Mouse (Mus musculus) liver, embryonic 15.5 days (tissue): ENCODE measurements around the gene Phactr4. TPM values are rescaled to one million over a fixed set of nuclear protein-coding genes. Genes with fewer than 3 reads are reported as not detected.

Experiments
- ATAC-seq: fragments of 200-750 bp; cut with Nextera tagmentation; 2 replicates; pipeline ENCODE4 v1.8.0; 2017; ENCODE audit warnings: moderate number of reproducible peaks, mild to moderate bottlenecking, moderate library complexity; ENCODE audit not compliant: insufficient read depth
- H3K27ac ChIP-seq: fragments of 300-500 bp; sonication (generic); replicated peaks from 2 replicates; pipeline ENCODE4 v1.5.1; 2015; ENCODE audit warnings: mild to moderate bottlenecking, inconsistent platforms
- H3K27me3 ChIP-seq: fragments of 300-500 bp; sonication (generic); 2 replicates; pipeline ENCODE4 v1.6.1; 2015; ENCODE audit warnings: mild to moderate bottlenecking, inconsistent platforms
- H3K36me3 ChIP-seq: fragments of 300-500 bp; sonication (generic); replicated peaks from 2 replicates; pipeline ENCODE4 v1.6.1; 2015; ENCODE audit warnings: moderate library complexity, mild to moderate bottlenecking, inconsistent platforms
- H3K4me1 ChIP-seq: fragments of 300-500 bp; sonication (generic); replicated peaks from 2 replicates; pipeline ENCODE4 v1.6.1; 2015; ENCODE audit warnings: inconsistent platforms
- H3K4me2 ChIP-seq: fragments of 300-500 bp; sonication (generic); 2 replicates; pipeline ENCODE4 v1.6.1; 2015; ENCODE audit warnings: moderate library complexity, mild to moderate bottlenecking, inconsistent platforms
- H3K4me3 ChIP-seq: fragments of 300-500 bp; sonication (generic); replicated peaks from 2 replicates; pipeline ENCODE4 v1.5.1; 2015; ENCODE audit warnings: mild to moderate bottlenecking, inconsistent platforms
- H3K9ac ChIP-seq: fragments of 300-500 bp; sonication (generic); 2 replicates; pipeline ENCODE4 v1.6.1; 2015; ENCODE audit warnings: moderate library complexity, mild to moderate bottlenecking, inconsistent platforms
- H3K9me3 ChIP-seq: fragments of 300-500 bp; sonication (generic); replicated peaks from 2 replicates; pipeline ENCODE4 v1.6.1; 2016; ENCODE audit warnings: inconsistent platforms
- WGBS: fragments of 180-500 bp; shearing (Covaris S2); methylation state at CpG from one replicate; pipeline ENCODE4 v1.1.7; 2015; ENCODE audit warnings: mixed read lengths; ENCODE audit not compliant: insufficient replicate concordance; 5-methylcytosine and 5-hydroxymethylcytosine counted together
- polyA plus RNA-seq: library from polyadenylated mRNA; unstranded; fragments of >200 nt; fragmentation: Nextera tagmentation; extraction: Ambion mirVana; gene quantifications from 2 replicates; pipeline ENCODE4 v1.2.1, GENCODE M21; 2015

Gene Phactr4
- polyA plus RNA-seq, 1 experiment from 2014 or later, result 8.0 TPM

DNA sequence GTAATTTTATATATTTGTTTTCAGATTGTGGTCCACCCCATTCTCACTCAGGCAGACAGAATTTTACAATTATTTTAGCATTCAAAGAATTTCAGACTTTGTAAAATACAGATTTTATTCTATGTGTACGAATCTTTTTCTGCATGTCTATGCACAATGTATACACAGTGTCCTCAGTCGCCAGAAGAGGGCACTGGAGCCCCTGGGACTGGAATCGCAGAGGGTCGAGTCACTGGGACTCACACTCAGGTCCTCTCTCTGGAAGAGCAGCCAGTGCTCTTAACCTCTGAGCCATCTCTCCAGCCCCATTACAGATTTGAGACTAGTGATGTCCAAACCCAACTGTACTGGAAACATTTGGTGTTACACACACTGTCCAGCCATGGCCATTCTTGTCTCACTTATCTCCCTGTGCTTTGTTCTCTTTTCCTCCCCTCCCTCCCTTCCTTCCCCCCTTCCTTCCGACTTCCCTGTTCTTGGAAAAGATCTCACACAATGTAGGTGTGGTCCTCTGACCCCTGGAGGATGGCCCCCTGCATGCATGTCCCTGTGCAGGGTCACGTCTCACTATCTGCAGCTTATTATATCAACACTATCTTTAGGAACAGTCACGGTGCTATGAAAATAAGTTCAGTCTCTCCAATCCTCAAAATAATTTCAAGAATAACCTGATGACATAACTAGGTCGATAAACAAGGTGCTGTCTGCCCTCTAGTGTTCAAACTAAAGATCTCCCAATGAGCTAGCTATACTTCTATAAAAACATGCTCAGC is 10.8 kb downstream of the Phactr4 start:
- 0 out of 2 replicates have a peak overlapping the region, but pooled peaks have one; percentile 51 for H3K27ac ChIP-seq
- no peak overlapping the region for H3K4me3 ChIP-seq
- no peak overlapping the region for H3K9ac ChIP-seq
- no peak overlapping the region for H3K4me2 ChIP-seq
- H3K4me1 ChIP-seq, result peaks cover 27% of the 10 kb centered on the region
- 35% methylated on average over 8 of the region's 8 CpGs for WGBS
- H3K9me3 ChIP-seq, result no peaks in the 10 kb centered on the region
- H3K36me3 ChIP-seq, result peaks cover 23% of the 10 kb centered on the region
- peak; percentile 51 for ATAC-seq
- no peaks in the 10 kb centered on the region for H3K27me3 ChIP-seq

DNA sequence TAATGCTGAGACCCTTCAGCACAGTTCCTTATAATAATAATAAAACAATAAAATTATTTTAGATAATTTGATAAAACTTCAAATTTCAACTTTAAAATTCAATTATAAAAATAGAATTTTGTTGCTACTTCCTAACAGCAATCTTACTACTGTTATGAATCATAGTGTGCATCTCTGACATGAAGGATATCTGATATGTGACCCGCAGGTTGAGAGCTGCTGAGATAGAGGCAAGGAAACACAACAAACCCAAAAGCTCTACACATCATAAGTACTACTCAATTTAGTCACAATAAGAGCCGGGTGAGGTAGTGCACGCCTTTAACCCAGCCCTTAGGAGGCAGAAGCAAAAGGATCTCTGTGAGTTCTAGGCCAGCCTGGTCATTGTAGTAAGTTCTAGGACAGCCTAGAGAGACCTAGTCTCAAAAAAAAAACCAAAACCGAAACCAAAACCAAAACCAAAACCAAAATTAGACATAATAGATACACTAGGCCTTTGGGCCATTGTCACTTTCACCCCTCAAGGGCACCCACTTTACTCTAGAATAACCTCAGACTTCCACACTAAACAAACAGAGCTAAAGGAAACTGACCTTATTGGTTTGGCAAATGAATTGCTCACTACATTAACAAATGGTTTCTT is 12.6 kb downstream of the Phactr4 start:
- Histone ChIP-seq H3K9ac (no peak overlapping the region), H3K36me3 (peaks cover 29% of the 10 kb centered on the region), H3K4me1 (peaks cover 18% of the 10 kb centered on the region), H3K4me2 (no peak overlapping the region), H3K9me3 (no peaks in the 10 kb centered on the region), H3K27ac (no peak overlapping the region), H3K27me3 (no peaks in the 10 kb centered on the region), H3K4me3 (no peak overlapping the region)
- no peak for ATAC-seq
- WGBS, result 73% methylated on average over 4 of the region's 4 CpGs

DNA sequence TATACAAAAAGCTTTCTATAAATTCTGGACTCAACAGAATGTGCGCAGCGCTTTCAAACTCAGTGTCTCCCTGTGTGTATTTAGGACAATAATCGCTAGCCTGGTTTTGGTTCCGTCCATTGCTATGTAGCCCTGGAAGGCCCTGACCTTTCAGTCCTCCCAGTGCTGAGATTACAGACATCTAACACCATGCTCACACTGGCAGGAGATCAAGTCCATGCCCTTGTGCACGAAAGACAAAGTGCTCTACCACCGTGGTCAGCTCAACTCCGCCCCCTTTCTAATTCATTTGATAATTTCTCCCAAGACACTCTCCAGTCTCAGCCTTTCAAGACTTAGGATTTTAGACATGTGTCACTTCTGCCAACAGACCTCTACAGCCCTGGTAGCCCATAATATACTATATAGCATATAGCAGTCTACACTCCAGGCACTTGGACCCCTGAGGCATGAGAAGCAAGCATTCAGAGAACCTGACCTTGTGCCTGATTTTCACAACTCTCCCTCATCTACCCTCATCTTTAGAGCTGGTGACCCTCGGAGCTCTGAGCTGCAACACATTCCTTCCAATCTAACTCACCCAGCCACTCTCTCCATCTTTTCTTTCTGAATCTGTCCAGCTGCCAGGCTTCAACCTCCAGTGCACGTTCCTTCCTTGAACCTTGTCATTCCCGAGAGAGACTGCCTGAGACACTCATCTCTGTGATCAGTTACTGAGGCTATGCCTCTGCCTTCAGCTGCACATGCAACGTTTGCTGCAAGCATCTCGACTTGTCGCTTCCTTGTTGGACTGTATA is 15.7 kb downstream of the Phactr4 start:
- peaks cover 17% of the 10 kb centered on the region for H3K4me1 ChIP-seq
- no peak overlapping the region for H3K9ac ChIP-seq
- peaks cover 17% of the 10 kb centered on the region; the same call in 1 of the 2 replicates for H3K36me3 ChIP-seq
- H3K27ac ChIP-seq, result no peak overlapping the region
- no peak overlapping the region for H3K4me3 ChIP-seq
- H3K9me3 ChIP-seq, result no peaks in the 10 kb centered on the region
- ATAC-seq, result no peak
- H3K4me2 ChIP-seq, result no peak overlapping the region
- H3K27me3 ChIP-seq, result no peaks in the 10 kb centered on the region
- 69% methylated on average over 13 of the region's 13 CpGs for WGBS

DNA sequence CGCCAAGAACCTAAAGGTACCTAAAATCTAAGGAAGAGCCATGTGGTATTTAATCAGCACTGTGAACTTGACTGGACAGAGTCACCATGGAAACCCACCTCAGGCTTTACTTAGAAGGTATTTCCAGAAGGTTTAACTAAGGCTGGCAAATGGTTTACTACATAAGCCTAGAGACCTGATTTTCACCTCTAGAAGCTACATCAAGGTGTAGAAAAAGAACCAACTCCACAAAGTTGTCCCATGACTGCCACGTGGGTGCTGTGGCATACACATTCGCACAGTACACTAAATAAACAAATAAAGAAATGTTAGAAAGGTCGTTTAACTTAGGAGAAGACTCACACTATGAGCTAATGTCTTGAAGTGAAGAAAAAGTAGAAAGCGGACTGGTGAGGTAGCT is 17.7 kb downstream of the Phactr4 start:
- no peak overlapping the region for H3K27ac ChIP-seq

DNA sequence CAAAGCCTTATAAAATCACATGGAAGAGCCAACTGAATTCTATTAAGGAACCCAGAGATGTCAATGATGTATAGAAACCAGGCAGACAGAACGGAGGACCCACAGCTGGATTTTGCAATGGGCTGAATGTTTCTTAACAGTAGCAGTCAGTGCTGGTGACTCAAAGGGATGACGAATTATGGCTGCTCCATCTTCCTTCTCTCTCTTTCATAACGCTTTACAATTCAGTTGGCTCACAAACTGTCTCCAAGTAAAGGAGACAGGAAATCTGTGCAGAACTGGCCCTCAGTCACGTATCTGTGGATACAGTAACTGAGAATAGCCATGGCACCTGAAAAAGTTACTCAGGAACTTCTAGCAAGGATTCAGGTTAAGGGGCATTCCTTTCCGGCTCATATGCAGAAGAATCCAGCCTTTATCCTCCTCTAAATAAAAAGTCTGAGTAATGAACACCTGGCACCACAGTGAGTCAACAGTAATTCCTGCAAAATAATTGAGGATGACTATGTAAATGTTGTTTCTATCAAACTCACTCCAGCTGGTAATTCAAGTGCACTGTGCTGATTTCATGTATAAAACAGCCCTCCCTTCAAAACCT is 19.1 kb downstream of the Phactr4 start:
- Histone ChIP-seq H3K36me3 (0 out of 2 replicates have a peak, but pooled peaks cover 6% of the 10 kb centered on the region), H3K9me3 (no peaks in the 10 kb centered on the region), H3K27me3 (no peaks in the 10 kb centered on the region), H3K4me1 (peaks cover 25% of the 10 kb centered on the region), H3K9ac (no peak overlapping the region), H3K27ac (no peak overlapping the region; the same call in 1 of the 2 replicates), H3K4me3 (no peak overlapping the region), H3K4me2 (no peak overlapping the region)
- 69% methylated on average over 5 of the region's 5 CpGs for WGBS
- ATAC-seq, result no peak

More for the DNA sequence above, 17.7 kb downstream of the Phactr4 start:
- Histone ChIP-seq H3K36me3 (0 out of 2 replicates have a peak, but pooled peaks cover 6% of the 10 kb centered on the region), H3K27me3 (no peaks in the 10 kb centered on the region), H3K4me3 (no peak overlapping the region), H3K4me2 (no peak overlapping the region), H3K9ac (no peak overlapping the region), H3K4me1 (peaks cover 13% of the 10 kb centered on the region), H3K9me3 (no peaks in the 10 kb centered on the region)
- WGBS, result 66% methylated on average over 5 of the region's 5 CpGs
- no peak for ATAC-seq

DNA sequence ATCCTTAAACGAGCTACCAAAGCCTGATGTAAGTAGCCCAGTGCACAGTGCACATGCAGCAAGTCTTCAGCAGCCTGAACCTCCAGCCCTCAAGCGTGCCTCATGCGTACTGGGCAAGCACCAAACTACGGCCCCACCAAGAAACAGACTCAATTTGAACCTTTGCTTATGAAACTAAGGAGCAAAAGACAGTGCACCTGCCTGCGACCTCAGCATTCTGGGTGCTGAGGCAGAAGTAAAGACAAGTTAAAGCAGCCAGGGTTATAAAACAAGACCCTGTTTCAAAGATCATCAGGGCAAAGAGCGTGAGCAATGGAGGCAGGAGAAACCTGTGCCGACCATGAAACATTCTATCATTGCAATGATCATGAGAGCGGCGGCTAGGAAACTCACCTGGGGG is 21.3 kb downstream of the Phactr4 start:
- H3K4me2 ChIP-seq, result no peak overlapping the region
- WGBS, result 85% methylated on average over 9 of the region's 9 CpGs
- H3K9me3 ChIP-seq, result no peaks in the 10 kb centered on the region
- H3K36me3 ChIP-seq, result 0 out of 2 replicates have a peak, but pooled peaks cover 6% of the 10 kb centered on the region
- no peak overlapping the region for H3K4me3 ChIP-seq
- no peak overlapping the region for H3K9ac ChIP-seq
- H3K4me1 ChIP-seq, result peaks cover 34% of the 10 kb centered on the region
- ATAC-seq, result no peak
- no peak overlapping the region for H3K27ac ChIP-seq
- no peaks in the 10 kb centered on the region for H3K27me3 ChIP-seq

DNA sequence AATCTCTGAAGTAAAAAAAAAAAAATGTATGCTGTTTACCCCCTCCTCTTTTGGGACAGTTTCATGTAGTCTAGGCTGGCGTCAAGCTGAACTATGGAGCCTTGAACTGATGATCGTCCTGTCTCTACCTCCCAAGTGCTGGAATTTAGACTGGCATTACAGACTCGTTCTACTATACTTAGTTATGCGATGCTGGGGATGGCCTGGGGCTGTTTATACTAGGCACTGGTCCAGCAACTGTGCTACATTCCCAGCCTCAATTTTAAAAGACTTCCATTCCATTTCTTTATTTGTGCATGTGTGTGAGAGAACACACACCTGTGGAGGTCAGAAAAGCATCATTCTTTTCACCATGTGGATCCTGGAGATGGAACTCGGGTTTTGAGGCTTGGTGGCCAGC is 23.4 kb downstream of the Phactr4 start:
- Histone ChIP-seq H3K36me3 (0 out of 2 replicates have a peak, but pooled peaks cover 8% of the 10 kb centered on the region), H3K4me3 (no peak overlapping the region), H3K4me1 (peaks cover 52% of the 10 kb centered on the region), H3K9ac (no peak overlapping the region), H3K4me2 (no peak overlapping the region), H3K27me3 (no peaks in the 10 kb centered on the region), H3K9me3 (no peaks in the 10 kb centered on the region), H3K27ac (no peak overlapping the region)
- WGBS, result 75% methylated on average over 5 of the region's 5 CpGs
- ATAC-seq, result no peak

DNA sequence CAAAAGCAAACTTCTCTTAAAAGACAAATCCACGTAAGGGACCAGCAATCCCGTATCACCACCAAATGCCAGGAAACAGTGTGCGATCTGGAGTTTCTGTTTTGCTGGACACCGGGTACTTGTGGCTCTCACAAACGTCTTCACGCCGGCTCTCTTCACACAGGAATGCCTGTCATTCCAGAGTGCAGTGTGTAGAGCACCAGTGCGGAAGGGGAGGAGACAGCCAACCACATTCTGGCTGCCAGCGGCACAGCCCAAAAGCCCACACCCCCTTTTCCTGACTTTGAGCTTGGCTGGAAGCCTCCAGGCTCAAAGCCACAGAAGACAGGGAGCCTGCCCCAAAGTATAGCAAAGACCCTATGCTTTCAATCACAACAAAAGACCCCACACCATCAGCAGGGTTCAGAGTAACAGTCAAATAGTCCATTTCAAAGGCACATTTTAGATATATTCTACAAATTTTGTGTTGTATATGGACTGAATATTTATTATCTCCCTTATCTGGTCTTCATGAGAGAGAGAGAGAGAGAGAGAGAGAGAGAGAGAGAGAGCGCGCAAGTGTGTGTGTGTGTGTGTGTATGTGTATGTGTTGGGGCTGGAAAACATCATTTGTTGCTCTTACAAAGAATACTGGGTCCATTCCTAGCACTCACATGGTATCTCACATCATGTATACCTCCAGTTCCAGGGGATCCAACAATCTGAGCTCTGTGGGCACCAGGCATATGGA is 24.1 kb downstream of the Phactr4 start:
- Histone ChIP-seq H3K4me2 (peak overlapping the region; percentile 75), H3K9ac (peak overlapping the region; percentile 52; the same call in 1 of the 2 replicates), H3K27me3 (no peaks in the 10 kb centered on the region), H3K9me3 (no peaks in the 10 kb centered on the region), H3K4me3 (peak overlapping the region; percentile 55), H3K4me1 (peaks cover 51% of the 10 kb centered on the region), H3K27ac (peak overlapping the region; percentile 76), H3K36me3 (0 out of 2 replicates have a peak, but pooled peaks cover 8% of the 10 kb centered on the region)
- 9% methylated on average over 11 of the region's 11 CpGs for WGBS
- peak; percentile 84 for ATAC-seq

DNA sequence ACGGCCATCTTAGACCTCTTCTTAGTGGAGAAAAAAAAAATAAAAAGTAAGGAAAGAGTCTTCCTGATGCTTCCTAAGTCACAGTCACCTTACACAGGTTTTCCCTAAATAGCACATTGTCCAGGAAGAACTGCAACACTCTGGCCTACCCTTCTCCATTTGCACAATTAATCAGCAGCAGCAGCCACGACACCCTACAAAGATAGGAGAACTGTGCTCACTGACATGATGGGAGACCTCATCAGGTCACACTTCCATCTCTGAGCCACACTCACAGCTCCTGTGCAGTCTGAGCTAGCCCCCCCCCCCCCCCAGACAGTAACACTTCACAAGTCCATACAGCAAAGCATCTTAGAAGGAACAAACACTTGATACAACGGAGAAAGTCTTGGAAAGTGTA is 25.2 kb downstream of the Phactr4 start:
- WGBS, result 58% methylated on average over 3 of the region's 3 CpGs
- Histone ChIP-seq H3K4me2 (peak overlapping the region; percentile 75), H3K4me3 (peak overlapping the region; percentile 55)

DNA sequence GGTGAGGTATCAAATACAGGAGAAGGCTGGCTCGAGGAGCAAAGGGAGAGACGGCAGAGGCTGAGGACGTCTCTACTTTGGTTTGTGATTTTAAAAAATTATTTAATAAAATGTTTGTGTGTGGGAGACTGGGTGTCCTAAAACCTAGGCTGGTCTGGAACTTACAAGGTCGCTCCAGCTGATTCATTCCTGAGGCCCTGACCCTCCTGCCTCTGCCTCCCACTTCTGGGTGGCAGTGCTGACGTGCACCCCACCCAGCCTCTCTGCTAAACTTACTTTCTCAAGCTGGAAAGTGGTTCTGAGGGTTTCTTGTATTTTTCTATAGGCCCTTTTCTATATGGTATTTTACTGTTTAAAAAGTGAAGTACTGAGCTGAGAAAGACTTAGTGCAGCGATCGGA is 26.0 kb downstream of the Phactr4 start:
- H3K27ac ChIP-seq, result peak overlapping the region; percentile 33; the same call in 1 of the 2 replicates
- peaks cover 54% of the 10 kb centered on the region for H3K4me1 ChIP-seq
- peak overlapping the region; percentile 55; the same call in 1 of the 2 replicates for H3K4me3 ChIP-seq
- 78% methylated on average over 7 of the region's 7 CpGs for WGBS
- ATAC-seq, result no peak
- H3K36me3 ChIP-seq, result peaks cover 16% of the 10 kb centered on the region; the same call in 1 of the 2 replicates
- H3K9ac ChIP-seq, result no peak overlapping the region
- peak overlapping the region; percentile 75 for H3K4me2 ChIP-seq
- 0 out of 2 replicates have a peak, but pooled peaks cover 5% of the 10 kb centered on the region for H3K9me3 ChIP-seq
- H3K27me3 ChIP-seq, result no peaks in the 10 kb centered on the region

More for the DNA sequence above, 25.2 kb downstream of the Phactr4 start:
- H3K4me1 ChIP-seq, result peaks cover 49% of the 10 kb centered on the region
- no peaks in the 10 kb centered on the region for H3K27me3 ChIP-seq
- H3K36me3 ChIP-seq, result peaks cover 16% of the 10 kb centered on the region; the same call in 1 of the 2 replicates
- 0 out of 2 replicates have a peak, but pooled peaks cover 5% of the 10 kb centered on the region for H3K9me3 ChIP-seq
- H3K9ac ChIP-seq, result 0 out of 2 replicates have a peak overlapping the region, but pooled peaks have one; percentile 52
- ATAC-seq, result peak; percentile 49
- 0 out of 2 replicates have a peak overlapping the region, but pooled peaks have one; percentile 76 for H3K27ac ChIP-seq
